Mouse (Mus musculus) thymus, adult 2 months (tissue): ENCODE measurements around the gene Adgre5.

ENCODE experiments used
- CTCF ChIP-seq: fragments of 200-500 bp; IDR thresholded peaks from 2 replicates; pipeline ENCODE4 v1.5.1; 2012; ENCODE audit warnings: mild to moderate bottlenecking, control low read depth, low read length, moderate library complexity, borderline replicate concordance; ENCODE audit not compliant: control insufficient read depth, poor library complexity, insufficient read depth; ENCODE audit errors: extremely low read depth
- POLR2A ChIP-seq: fragments of 200-500 bp; IDR thresholded peaks from 2 replicates; pipeline ENCODE4 v1.6.1; 2012; ENCODE audit warnings: mild to moderate bottlenecking, low read length, control low read depth, moderate library complexity; ENCODE audit not compliant: control insufficient read depth, poor library complexity, insufficient read depth; ENCODE audit errors: extremely low read depth

DNA sequence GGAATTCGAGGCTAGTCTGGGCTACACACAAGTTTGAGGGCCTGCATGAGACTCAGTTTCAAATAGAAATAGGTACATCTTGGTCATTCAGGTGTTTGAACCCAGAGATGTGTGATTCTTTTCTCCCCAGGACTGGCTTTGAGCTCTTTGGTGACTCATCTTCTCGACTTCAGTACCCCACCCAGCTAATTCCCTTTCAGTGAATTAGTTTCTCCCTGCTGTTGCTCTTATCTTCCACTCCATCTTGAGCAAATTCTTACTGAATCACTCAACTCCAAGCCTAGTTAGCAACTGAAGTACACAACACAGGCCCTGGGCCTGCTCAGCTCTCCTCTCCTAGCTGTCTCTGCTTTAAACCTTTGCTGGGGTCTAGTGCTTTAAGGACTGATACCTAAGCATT, 24.6 kb downstream of the Adgre5 start:
- TF ChIP-seq CTCF (no peak), POLR2A (no peak)
